Mouse (Mus musculus): Measurements from ENCODE around the gene Med27. TPM values are rescaled to one million over a fixed set of nuclear protein-coding genes. Genes with fewer than 3 reads are reported as not detected.

Med27 gene
- polyA plus RNA-seq, 1 experiment, result 33.3 TPM

GRCm38 (mm10) chr2:29514836-29515235 lies 168.2 kb downstream of the Med27 start:
- 92% methylated on average over 6 of the region's 6 CpGs for WGBS
- H3K36me3 ChIP-seq (ENCODE audit: control insufficient read depth, insufficient read depth, low read length), result no peaks in the 10 kb centered on the region
- no peak overlapping the region for H3K4me3 ChIP-seq (ENCODE audit: low read depth, low read length)
- H3K27me3 ChIP-seq (ENCODE audit: control insufficient read depth, insufficient read depth, low read length), result no peaks in the 10 kb centered on the region
- no peaks in the 10 kb centered on the region for H3K4me1 ChIP-seq (ENCODE audit: control insufficient read depth, insufficient read depth, insufficient read length, low read length)
- no peak for TF ChIP-seq POLR2A (IDR thresholded peaks at IDR 0.05; ENCODE audit: low read depth, low read length)
- no peak for TF ChIP-seq CTCF (IDR thresholded peaks at IDR 0.05; ENCODE audit: extremely low read depth, insufficient read length, insufficient replicate concordance, low read depth, low read length)
- no peak overlapping the region for H3K27ac ChIP-seq (ENCODE audit: insufficient read depth, low read depth, low read length)

GRCm38 (mm10) chr2:29515831-29516447 lies 169.3 kb downstream of the Med27 start:
- H3K27ac ChIP-seq (ENCODE audit: insufficient read depth, low read depth, low read length), result no peak overlapping the region
- 85% methylated on average over 4 of the region's 4 CpGs for WGBS
- TF ChIP-seq POLR2A (IDR thresholded peaks at IDR 0.05; ENCODE audit: low read depth, low read length) (no peak), CTCF (IDR thresholded peaks at IDR 0.05; ENCODE audit: extremely low read depth, insufficient read length, insufficient replicate concordance, low read depth, low read length) (no peak)
- no peak overlapping the region for H3K4me3 ChIP-seq (ENCODE audit: low read depth, low read length)
- no peaks in the 10 kb centered on the region for H3K36me3 ChIP-seq (ENCODE audit: control insufficient read depth, insufficient read depth, low read length)
- no peaks in the 10 kb centered on the region for H3K27me3 ChIP-seq (ENCODE audit: control insufficient read depth, insufficient read depth, low read length)
- H3K4me1 ChIP-seq (ENCODE audit: control insufficient read depth, insufficient read depth, insufficient read length, low read length), result no peaks in the 10 kb centered on the region

DNA sequence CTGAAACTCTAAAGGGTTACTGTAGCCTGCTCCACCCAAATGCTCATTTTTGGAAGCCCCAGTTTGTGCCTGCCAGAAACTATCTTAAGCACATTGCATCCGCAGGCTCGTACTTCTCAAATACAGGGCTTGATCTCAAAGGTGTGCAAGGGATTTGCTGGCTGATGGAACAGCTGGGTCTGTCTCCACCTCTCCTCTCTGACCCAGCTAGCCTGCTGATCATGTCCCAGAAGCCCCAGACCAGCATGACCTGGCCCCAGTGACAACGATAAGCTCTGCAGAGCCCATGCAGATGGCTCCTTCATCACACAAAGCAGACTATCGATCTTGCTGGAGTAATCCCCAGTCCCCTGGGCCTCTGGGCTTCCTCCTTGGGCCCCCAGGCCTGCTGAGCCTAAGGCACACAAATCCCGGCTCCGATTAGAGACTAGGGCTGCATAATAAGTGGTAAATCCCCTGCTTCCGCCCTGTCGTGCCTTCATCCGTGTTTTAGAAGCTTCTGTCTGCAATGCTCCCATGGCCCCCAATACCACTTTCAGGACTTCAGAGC lies 170.1 kb downstream of the Med27 start:
- Histone ChIP-seq H3K27ac (ENCODE audit: insufficient read depth, low read depth, low read length) (no peak overlapping the region), H3K27me3 (ENCODE audit: control insufficient read depth, insufficient read depth, low read length) (no peaks in the 10 kb centered on the region), H3K4me3 (ENCODE audit: low read depth, low read length) (no peak overlapping the region), H3K4me1 (ENCODE audit: control insufficient read depth, insufficient read depth, insufficient read length, low read length) (no peaks in the 10 kb centered on the region), H3K36me3 (ENCODE audit: control insufficient read depth, insufficient read depth, low read length) (no peaks in the 10 kb centered on the region)
- TF ChIP-seq POLR2A (IDR thresholded peaks at IDR 0.05; ENCODE audit: low read depth, low read length) (no peak), CTCF (IDR thresholded peaks at IDR 0.05; ENCODE audit: extremely low read depth, insufficient read length, insufficient replicate concordance, low read depth, low read length) (no peak)
- WGBS, result 69% methylated on average over 9 of the region's 9 CpGs

DNA sequence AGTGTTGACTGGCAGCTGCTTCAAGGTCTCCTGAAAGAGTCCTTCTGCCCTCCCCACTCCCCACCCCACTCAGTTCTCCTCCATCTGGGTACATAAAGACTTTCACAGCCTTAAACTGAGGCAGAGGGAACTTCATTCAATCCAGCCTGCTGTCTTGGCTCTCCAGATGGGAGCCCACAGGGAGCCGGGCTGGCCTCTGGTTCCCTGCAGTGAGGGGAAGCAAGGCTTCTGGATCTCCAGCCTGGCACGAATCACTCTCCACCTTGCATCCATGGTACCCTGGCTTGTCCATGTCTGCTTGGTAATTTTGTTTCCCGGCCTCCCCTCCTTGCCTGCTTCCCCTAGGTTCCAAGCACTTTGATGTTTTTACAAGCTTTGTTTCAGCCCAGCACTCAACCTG lies 172.8 kb downstream of the Med27 start:
- H3K36me3 ChIP-seq (ENCODE audit: control insufficient read depth, insufficient read depth, low read length), result no peaks in the 10 kb centered on the region; the same call in 1 of the 2 replicates
- H3K27ac ChIP-seq (ENCODE audit: insufficient read depth, low read depth, low read length), result no peak overlapping the region
- TF ChIP-seq CTCF (IDR thresholded peaks at IDR 0.05; ENCODE audit: extremely low read depth, insufficient read length, insufficient replicate concordance, low read depth, low read length), result no peak
- no peak for TF ChIP-seq POLR2A (IDR thresholded peaks at IDR 0.05; ENCODE audit: low read depth, low read length)
- H3K4me1 ChIP-seq (ENCODE audit: control insufficient read depth, insufficient read depth, insufficient read length, low read length), result no peaks in the 10 kb centered on the region
- 91% methylated on average over 3 of the region's 3 CpGs for WGBS
- H3K27me3 ChIP-seq (ENCODE audit: control insufficient read depth, insufficient read depth, low read length), result no peaks in the 10 kb centered on the region
- H3K4me3 ChIP-seq (ENCODE audit: low read depth, low read length), result no peak overlapping the region

DNA sequence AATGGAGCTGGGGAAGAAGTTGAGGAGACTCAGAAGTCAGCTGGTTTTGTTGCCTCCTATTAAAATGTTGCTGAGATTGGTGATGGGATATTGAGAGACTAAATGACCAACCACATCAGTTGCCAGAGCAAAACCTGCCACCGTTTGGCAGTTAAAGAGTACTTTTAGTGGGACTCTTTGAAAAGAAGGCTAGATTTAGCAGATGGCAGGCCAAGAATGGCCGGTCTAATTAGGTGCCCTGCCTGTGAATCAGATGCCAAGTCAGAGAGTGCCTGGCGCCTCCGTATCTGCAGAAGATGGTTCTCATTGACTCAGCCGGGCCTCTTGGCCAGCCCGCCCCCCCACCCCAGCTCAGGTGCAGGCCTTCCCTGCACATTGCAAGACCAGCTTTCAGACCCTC lies 173.6 kb downstream of the Med27 start:
- TF ChIP-seq POLR2A (IDR thresholded peaks at IDR 0.05; ENCODE audit: low read depth, low read length) (no peak), CTCF (IDR thresholded peaks at IDR 0.05; ENCODE audit: extremely low read depth, insufficient read length, insufficient replicate concordance, low read depth, low read length) (no peak)

DNA sequence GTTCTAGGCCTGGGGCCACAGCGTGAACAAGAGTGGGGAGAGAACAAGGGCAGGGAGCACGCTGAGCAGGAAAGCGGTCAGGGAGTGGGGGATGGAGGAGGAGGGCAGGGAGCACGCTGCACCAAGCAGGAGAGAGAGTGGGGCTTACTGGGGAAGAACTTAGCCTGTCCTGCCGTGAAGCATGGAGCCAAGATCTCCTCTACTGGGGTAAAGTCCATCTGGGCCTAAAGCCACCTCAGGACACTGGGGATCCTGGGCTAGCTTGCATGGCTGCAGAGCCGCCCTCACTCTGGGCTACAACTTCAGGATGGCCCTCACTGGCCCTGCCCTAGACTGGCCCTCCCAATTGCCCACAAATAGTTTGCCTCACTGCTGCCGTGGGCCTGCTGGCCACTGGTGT lies 174.9 kb downstream of the Med27 start:
- Histone ChIP-seq H3K27me3 (ENCODE audit: control insufficient read depth, insufficient read depth, low read length) (no peaks in the 10 kb centered on the region), H3K27ac (ENCODE audit: insufficient read depth, low read depth, low read length) (no peak overlapping the region), H3K4me3 (ENCODE audit: low read depth, low read length) (no peak overlapping the region), H3K4me1 (ENCODE audit: control insufficient read depth, insufficient read depth, insufficient read length, low read length) (no peaks in the 10 kb centered on the region), H3K36me3 (ENCODE audit: control insufficient read depth, insufficient read depth, low read length) (no peaks in the 10 kb centered on the region; the same call in 1 of the 2 replicates)
- 84% methylated on average over 7 of the region's 7 CpGs for WGBS
- TF ChIP-seq CTCF (IDR thresholded peaks at IDR 0.05; ENCODE audit: extremely low read depth, insufficient read length, insufficient replicate concordance, low read depth, low read length) (no peak), POLR2A (IDR thresholded peaks at IDR 0.05; ENCODE audit: low read depth, low read length) (no peak)

More for the DNA sequence above, 173.6 kb downstream of the Med27 start:
- Histone ChIP-seq H3K4me1 (ENCODE audit: control insufficient read depth, insufficient read depth, insufficient read length, low read length) (no peaks in the 10 kb centered on the region), H3K27me3 (ENCODE audit: control insufficient read depth, insufficient read depth, low read length) (no peaks in the 10 kb centered on the region), H3K27ac (ENCODE audit: insufficient read depth, low read depth, low read length) (no peak overlapping the region), H3K36me3 (ENCODE audit: control insufficient read depth, insufficient read depth, low read length) (no peaks in the 10 kb centered on the region; the same call in 1 of the 2 replicates), H3K4me3 (ENCODE audit: low read depth, low read length) (no peak overlapping the region)
- 93% methylated on average over 6 of the region's 6 CpGs for WGBS

GRCm38 (mm10) chr2:29523918-29524811 lies 177.5 kb downstream of the Med27 start:
- H3K27ac ChIP-seq (ENCODE audit: insufficient read depth, low read depth, low read length), result no peak overlapping the region
- no peak overlapping the region for H3K4me3 ChIP-seq (ENCODE audit: low read depth, low read length)
- no peaks in the 10 kb centered on the region; the same call in 1 of the 2 replicates for H3K36me3 ChIP-seq (ENCODE audit: control insufficient read depth, insufficient read depth, low read length)
- no peaks in the 10 kb centered on the region for H3K4me1 ChIP-seq (ENCODE audit: control insufficient read depth, insufficient read depth, insufficient read length, low read length)
- 80% methylated on average over 12 of the region's 12 CpGs for WGBS
- no peaks in the 10 kb centered on the region for H3K27me3 ChIP-seq (ENCODE audit: control insufficient read depth, insufficient read depth, low read length)
- TF ChIP-seq POLR2A (IDR thresholded peaks at IDR 0.05; ENCODE audit: low read depth, low read length) (no peak), CTCF (IDR thresholded peaks at IDR 0.05; ENCODE audit: extremely low read depth, insufficient read length, insufficient replicate concordance, low read depth, low read length) (no peak)
